Mouse (Mus musculus) limb, embryonic 15.5 days (tissue): Measurements from ENCODE around the gene Map3k9. TPM values are rescaled to one million over a fixed set of nuclear protein-coding genes. Genes with fewer than 3 reads are reported as not detected.

Source experiments
- ATAC-seq: fragments of 200-750 bp; cut with Nextera tagmentation; 2 replicates; pipeline ENCODE4 v1.8.0; 2017; ENCODE audit warnings: low read depth, moderate TSS enrichment; ENCODE audit not compliant: insufficient number of reproducible peaks, low FRiP score, low TSS enrichment
- H3K27ac ChIP-seq: fragments of 300-500 bp; sonication (generic); 2 replicates; pipeline ENCODE4 v1.5.1; 2015; ENCODE audit warnings: moderate library complexity, mild to moderate bottlenecking, inconsistent platforms
- H3K27me3 ChIP-seq: fragments of 300-500 bp; sonication (generic); 2 replicates; pipeline ENCODE4 v1.6.1; 2015; ENCODE audit warnings: inconsistent platforms
- H3K36me3 ChIP-seq: fragments of 300-500 bp; sonication (generic); 2 replicates; pipeline ENCODE4 v1.6.1; 2015; ENCODE audit warnings: inconsistent platforms
- H3K4me1 ChIP-seq: fragments of 300-500 bp; sonication (generic); 2 replicates; pipeline ENCODE4 v1.6.1; 2015; ENCODE audit warnings: inconsistent platforms
- H3K4me2 ChIP-seq: fragments of 300-500 bp; sonication (generic); 2 replicates; pipeline ENCODE4 v1.6.1; 2015; ENCODE audit warnings: mild to moderate bottlenecking, inconsistent platforms
- H3K4me3 ChIP-seq: fragments of 300-500 bp; sonication (generic); 2 replicates; pipeline ENCODE4 v1.5.1; 2015; ENCODE audit warnings: mild to moderate bottlenecking, inconsistent platforms
- H3K9ac ChIP-seq: fragments of 300-500 bp; sonication (generic); 2 replicates; pipeline ENCODE4 v1.6.1; 2015; ENCODE audit warnings: inconsistent platforms
- H3K9me3 ChIP-seq: fragments of 300-500 bp; sonication (generic); 2 replicates; pipeline ENCODE4 v1.6.1; 2016; ENCODE audit warnings: inconsistent platforms
- WGBS: fragments of 180-500 bp; shearing (Covaris S2); methylation state at CpG from one replicate; pipeline ENCODE4 v1.1.7; 2015; 5-methylcytosine and 5-hydroxymethylcytosine counted together
- polyA plus RNA-seq: library from polyadenylated mRNA; unstranded; fragments of >200 nt; fragmentation: Nextera tagmentation; extraction: Ambion mirVana; gene quantifications from 2 replicates; pipeline ENCODE4 v1.2.1, GENCODE M21; 2015

Gene Map3k9
- polyA plus RNA-seq: 1.0 and 1.2 TPM in 2 replicates

GRCm38 (mm10) chr12:81781105-81781909, at the start of gene Map3k9:
Gene Map3k9, minus strand, starts transcription at chr12:81781175.
- H3K36me3 ChIP-seq: no peaks in the 10 kb centered on the region
- H3K27me3 ChIP-seq: peaks cover 59% of the 10 kb centered on the region
- H3K27ac ChIP-seq: peak within 1 kb of the TSS; percentile 47; the same call in 1 of the 2 replicates
- peak; percentile 95 for ATAC-seq
- H3K9me3 ChIP-seq: no peaks in the 10 kb centered on the region
- WGBS: under 1% methylated on average over 41 of the region's 56 CpGs
- H3K9ac ChIP-seq: peak within 1 kb of the TSS; percentile 54
- peak within 1 kb of the TSS; percentile 96 for H3K4me2 ChIP-seq
- H3K4me1 ChIP-seq: peaks cover 16% of the 10 kb centered on the region
- peak within 1 kb of the TSS; percentile 63 for H3K4me3 ChIP-seq

- Histone ChIP-seq H3K9me3 (no peaks in the 10 kb centered on the region), H3K27ac (no peak overlapping the region), H3K27me3 (no peaks in the 10 kb centered on the region), H3K4me3 (no peak overlapping the region), H3K36me3 (no peaks in the 10 kb centered on the region), H3K4me2 (no peak overlapping the region), H3K9ac (no peak overlapping the region), H3K4me1 (no peaks in the 10 kb centered on the region)
- no peak for ATAC-seq
- 90% methylated on average over 2 of the region's 2 CpGs for WGBS
Measured at GRCm38 (mm10) chr12:81828355-81828754, 47.4 kb upstream of the Map3k9 start.

GRCm38 (mm10) chr12:81822778-81823480, 42.0 kb upstream of the Map3k9 start:
- no peak for ATAC-seq
- no peaks in the 10 kb centered on the region for H3K36me3 ChIP-seq
- WGBS: 82% methylated on average over 4 of the region's 4 CpGs
- H3K4me1 ChIP-seq: no peaks in the 10 kb centered on the region
- no peak overlapping the region for H3K27ac ChIP-seq
- no peaks in the 10 kb centered on the region for H3K9me3 ChIP-seq
- no peaks in the 10 kb centered on the region for H3K27me3 ChIP-seq
- H3K4me3 ChIP-seq: no peak overlapping the region
- H3K4me2 ChIP-seq: no peak overlapping the region
- H3K9ac ChIP-seq: no peak overlapping the region

- Histone ChIP-seq H3K4me2 (no peak overlapping the region), H3K27me3 (no peaks in the 10 kb centered on the region), H3K36me3 (no peaks in the 10 kb centered on the region), H3K9ac (no peak overlapping the region), H3K27ac (no peak overlapping the region), H3K9me3 (no peaks in the 10 kb centered on the region), H3K4me3 (no peak overlapping the region), H3K4me1 (no peaks in the 10 kb centered on the region)
- no peak for ATAC-seq
- 70% methylated on average over 4 of the region's 4 CpGs for WGBS
Measured at GRCm38 (mm10) chr12:81822176-81822575, 41.2 kb upstream of the Map3k9 start.

GRCm38 (mm10) chr12:81820700-81821099, 39.7 kb upstream of the Map3k9 start:
- Histone ChIP-seq H3K4me1 (0 out of 2 replicates have a peak, but pooled peaks cover 2% of the 10 kb centered on the region), H3K4me3 (no peak overlapping the region)
- WGBS: 79% methylated on average over 4 of the region's 4 CpGs

GRCm38 (mm10) chr12:81817126-81817505, 36.1 kb upstream of the Map3k9 start:
- WGBS: 53% methylated on average over 6 of the region's 6 CpGs
- Histone ChIP-seq H3K9me3 (no peaks in the 10 kb centered on the region), H3K27me3 (no peaks in the 10 kb centered on the region), H3K4me1 (0 out of 2 replicates have a peak, but pooled peaks cover 2% of the 10 kb centered on the region), H3K27ac (no peak overlapping the region), H3K4me3 (no peak overlapping the region), H3K36me3 (no peaks in the 10 kb centered on the region), H3K9ac (no peak overlapping the region), H3K4me2 (no peak overlapping the region)
- no peak for ATAC-seq

More at GRCm38 (mm10) chr12:81820700-81821099, 39.7 kb upstream of the Map3k9 start:
- no peak overlapping the region for H3K27ac ChIP-seq
- H3K36me3 ChIP-seq: no peaks in the 10 kb centered on the region
- no peaks in the 10 kb centered on the region for H3K9me3 ChIP-seq
- no peak overlapping the region for H3K4me2 ChIP-seq
- no peak for ATAC-seq
- H3K27me3 ChIP-seq: no peaks in the 10 kb centered on the region
- no peak overlapping the region for H3K9ac ChIP-seq

- Histone ChIP-seq H3K4me1 (0 out of 2 replicates have a peak, but pooled peaks cover 2% of the 10 kb centered on the region), H3K36me3 (no peaks in the 10 kb centered on the region), H3K9me3 (no peaks in the 10 kb centered on the region), H3K27ac (no peak overlapping the region), H3K27me3 (no peaks in the 10 kb centered on the region), H3K9ac (no peak overlapping the region), H3K4me3 (no peak overlapping the region), H3K4me2 (no peak overlapping the region)
- ATAC-seq: no peak
- WGBS: 31% methylated on average over 10 of the region's 10 CpGs
Measured at GRCm38 (mm10) chr12:81816330-81817125, 35.6 kb upstream of the Map3k9 start.

GRCm38 (mm10) chr12:81814742-81815141, 33.8 kb upstream of the Map3k9 start:
- Histone ChIP-seq H3K4me1 (0 out of 2 replicates have a peak, but pooled peaks cover 2% of the 10 kb centered on the region), H3K27me3 (no peaks in the 10 kb centered on the region), H3K9ac (no peak overlapping the region), H3K36me3 (no peaks in the 10 kb centered on the region), H3K27ac (no peak overlapping the region), H3K4me3 (no peak overlapping the region), H3K4me2 (no peak overlapping the region), H3K9me3 (no peaks in the 10 kb centered on the region)
- 85% methylated on average over 5 of the region's 5 CpGs for WGBS
- no peak for ATAC-seq

- Histone ChIP-seq H3K36me3 (no peaks in the 10 kb centered on the region), H3K9me3 (no peaks in the 10 kb centered on the region), H3K27me3 (no peaks in the 10 kb centered on the region), H3K4me2 (no peak overlapping the region), H3K4me1 (peaks cover 7% of the 10 kb centered on the region; the same call in 1 of the 2 replicates), H3K4me3 (no peak overlapping the region), H3K27ac (no peak overlapping the region), H3K9ac (no peak overlapping the region)
- 34% methylated on average over 8 of the region's 8 CpGs for WGBS
- ATAC-seq: no peak
Measured at GRCm38 (mm10) chr12:81810417-81810816, 29.4 kb upstream of the Map3k9 start.

- no peaks in the 10 kb centered on the region for H3K9me3 ChIP-seq
- no peak overlapping the region for H3K9ac ChIP-seq
- 68% methylated on average over 2 of the region's 2 CpGs for WGBS
- H3K4me1 ChIP-seq: peaks cover 7% of the 10 kb centered on the region; the same call in 1 of the 2 replicates
- ATAC-seq: no peak
- no peaks in the 10 kb centered on the region for H3K36me3 ChIP-seq
- H3K4me2 ChIP-seq: no peak overlapping the region
- H3K27me3 ChIP-seq: no peaks in the 10 kb centered on the region
- no peak overlapping the region for H3K4me3 ChIP-seq
- H3K27ac ChIP-seq: no peak overlapping the region
Measured at GRCm38 (mm10) chr12:81808596-81808995, 27.6 kb upstream of the Map3k9 start.

- ATAC-seq: no peak
- no peaks in the 10 kb centered on the region for H3K36me3 ChIP-seq
- no peaks in the 10 kb centered on the region for H3K27me3 ChIP-seq
- H3K9ac ChIP-seq: no peak overlapping the region
- H3K4me2 ChIP-seq: no peak overlapping the region
- WGBS: 27% methylated on average over 11 of the region's 11 CpGs
- no peak overlapping the region for H3K4me3 ChIP-seq
- no peak overlapping the region for H3K27ac ChIP-seq
- peaks cover 7% of the 10 kb centered on the region; the same call in 1 of the 2 replicates for H3K4me1 ChIP-seq
- no peaks in the 10 kb centered on the region for H3K9me3 ChIP-seq
Measured at GRCm38 (mm10) chr12:81807953-81808352, 27.0 kb upstream of the Map3k9 start.
